Mouse (Mus musculus) thymus, adult 2 months (tissue): Measurements from ENCODE around the gene Tnfsfm13.

Source experiments
- CTCF ChIP-seq: fragments of 200-500 bp; IDR thresholded peaks from 2 replicates; pipeline ENCODE4 v1.5.1; 2012; ENCODE audit warnings: mild to moderate bottlenecking, control low read depth, low read length, moderate library complexity, borderline replicate concordance; ENCODE audit not compliant: control insufficient read depth, poor library complexity, insufficient read depth; ENCODE audit errors: extremely low read depth
- POLR2A ChIP-seq: fragments of 200-500 bp; IDR thresholded peaks from 2 replicates; pipeline ENCODE4 v1.6.1; 2012; ENCODE audit warnings: mild to moderate bottlenecking, low read length, control low read depth, moderate library complexity; ENCODE audit not compliant: control insufficient read depth, poor library complexity, insufficient read depth; ENCODE audit errors: extremely low read depth

DNA sequence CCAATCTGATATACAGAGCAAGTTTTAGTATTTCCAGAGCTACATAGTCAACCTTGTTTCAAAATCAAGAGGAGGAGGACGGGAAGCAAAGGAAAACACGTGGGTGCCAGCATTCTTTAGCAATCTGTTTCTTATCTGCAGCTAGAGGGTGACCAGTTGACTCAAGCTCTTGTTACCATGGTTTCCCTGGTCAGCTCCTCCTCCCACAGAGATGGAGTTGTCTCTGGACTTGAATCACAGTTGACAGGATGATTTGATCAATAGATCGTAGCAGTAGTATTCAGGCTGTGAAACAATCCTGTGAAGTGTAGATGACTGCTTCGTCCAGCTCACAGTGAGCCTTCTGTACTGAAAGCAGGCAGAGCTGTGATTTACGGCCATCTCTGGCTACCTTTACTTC, 20.0 kb upstream of the Tnfsfm13 start:
- TF ChIP-seq POLR2A, result no peak
- no peak for TF ChIP-seq CTCF
